Mouse (Mus musculus) neural tube, embryonic 14.5 days (tissue): Measurements from ENCODE around the gene Wbp4. TPM values are rescaled to one million over a fixed set of nuclear protein-coding genes. Genes with fewer than 3 reads are reported as not detected.

Experiments
- ATAC-seq: fragments of 200-750 bp; cut with Nextera tagmentation; 2 replicates; pipeline ENCODE4 v1.8.0; 2017; ENCODE audit warnings: low read depth, mild to moderate bottlenecking, moderate TSS enrichment, moderate library complexity
- H3K27ac ChIP-seq: fragments of 300-500 bp; sonication (generic); 2 replicates; pipeline ENCODE4 v1.5.1; 2014; ENCODE audit warnings: low read depth, mild to moderate bottlenecking, control low read depth, low read length, moderate library complexity, mixed read lengths
- H3K27me3 ChIP-seq: fragments of 300-500 bp; sonication (generic); 2 replicates; pipeline ENCODE4 v1.6.1; 2014; ENCODE audit warnings: low read length; ENCODE audit not compliant: control insufficient read depth, insufficient read depth
- H3K36me3 ChIP-seq: fragments of 300-500 bp; sonication (generic); 2 replicates; pipeline ENCODE4 v1.6.1; 2014; ENCODE audit warnings: low read length, mixed read lengths; ENCODE audit not compliant: control insufficient read depth, insufficient read depth
- H3K4me1 ChIP-seq: fragments of 300-500 bp; sonication (generic); 2 replicates; pipeline ENCODE4 v1.6.1; 2014; ENCODE audit warnings: low read length; ENCODE audit not compliant: control insufficient read depth, insufficient read depth
- H3K4me2 ChIP-seq: fragments of 300-500 bp; sonication (generic); 2 replicates; pipeline ENCODE4 v1.6.1; 2014; ENCODE audit warnings: mild to moderate bottlenecking, low read depth, low read length, control low read depth
- H3K4me3 ChIP-seq: fragments of 300-500 bp; sonication (generic); 2 replicates; pipeline ENCODE4 v1.5.1; 2014; ENCODE audit warnings: low read depth, low read length, control low read depth, mixed read lengths
- H3K9ac ChIP-seq: fragments of 300-500 bp; sonication (generic); replicated peaks from 2 replicates; pipeline ENCODE4 v1.6.1; 2014; ENCODE audit warnings: low read depth, mild to moderate bottlenecking, control low read depth, low read length, mixed read lengths
- H3K9me3 ChIP-seq: fragments of 300-500 bp; sonication (generic); 2 replicates; pipeline ENCODE4 v1.6.1; 2016; ENCODE audit warnings: low read length; ENCODE audit not compliant: control insufficient read depth
- WGBS: fragments of 180-500 bp; shearing (Covaris S2); extraction: QIAGEN DNeasy Blood & Tissue Kit; methylation state at CpG from one replicate; pipeline ENCODE4 v1.1.7; 2014; 5-methylcytosine and 5-hydroxymethylcytosine counted together
- polyA plus RNA-seq: library from polyadenylated mRNA; unstranded; fragments of >200 nt; fragmentation: Nextera tagmentation; extraction: Ambion mirVana; gene quantifications from 2 replicates; pipeline ENCODE4 v1.2.1, GENCODE M21; 2014

Gene Wbp4
- polyA plus RNA-seq, 1 experiment from 2014 or later, result 47.3 TPM

GRCm38 (mm10) chr14:79413121-79413520 is 68.2 kb downstream of the Wbp4 start:
- WGBS, result 84% methylated on average over 6 of the region's 6 CpGs
- Histone ChIP-seq H3K27me3 (no peaks in the 10 kb centered on the region), H3K4me2 (no peak overlapping the region), H3K36me3 (peaks cover 11% of the 10 kb centered on the region; the same call in 1 of the 2 replicates), H3K9ac (no peak overlapping the region), H3K4me1 (no peaks in the 10 kb centered on the region), H3K9me3 (no peaks in the 10 kb centered on the region), H3K4me3 (no peak overlapping the region), H3K27ac (no peak overlapping the region)
- no peak for ATAC-seq

- no peak overlapping the region for H3K9ac ChIP-seq
Measured at GRCm38 (mm10) chr14:79410662-79411061, 70.7 kb downstream of the Wbp4 start.

More at GRCm38 (mm10) chr14:79410662-79411061, 70.7 kb downstream of the Wbp4 start:
- 82% methylated on average over 2 of the region's 2 CpGs for WGBS
- H3K4me3 ChIP-seq, result no peak overlapping the region
- H3K9me3 ChIP-seq, result no peaks in the 10 kb centered on the region
- H3K4me2 ChIP-seq, result no peak overlapping the region
- no peaks in the 10 kb centered on the region for H3K4me1 ChIP-seq
- no peak overlapping the region for H3K27ac ChIP-seq
- no peaks in the 10 kb centered on the region for H3K27me3 ChIP-seq
- ATAC-seq, result no peak
- peaks cover 8% of the 10 kb centered on the region; the same call in 1 of the 2 replicates for H3K36me3 ChIP-seq

Other genes with a start within 250 kb of the Wbp4 start
- not detected in 2 replicates for gene Zfp957, start 234.2 kb downstream of the Wbp4 start, polyA plus RNA-seq
- 23.0 and 39.9 TPM in 2 replicates for gene Rgcc, start 179.9 kb downstream of the Wbp4 start, polyA plus RNA-seq
- 18.7 and 19.1 TPM in 2 replicates for gene Naa16, start 90.7 kb downstream of the Wbp4 start, polyA plus RNA-seq
- 11.6 and 12.9 TPM in 2 replicates for gene Mtrf1, start 83.7 kb downstream of the Wbp4 start, polyA plus RNA-seq
- gene Kbtbd7, start 55.0 kb downstream of the Wbp4 start, polyA plus RNA-seq, result 23.6 and 26.2 TPM in 2 replicates
- gene Kbtbd6, start 29.7 kb downstream of the Wbp4 start, polyA plus RNA-seq, result 0.87 and 1.5 TPM in 2 replicates
- 2.5 and 4.2 TPM in 2 replicates for gene Elf1, start 326 bp downstream of the Wbp4 start, polyA plus RNA-seq
- gene Sugt1, start 106.2 kb upstream of the Wbp4 start, polyA plus RNA-seq, result 91.7 and 117 TPM in 2 replicates
- gene Cnmd, start 180.7 kb upstream of the Wbp4 start, polyA plus RNA-seq, result 1.5 and 13.4 TPM in 2 replicates